Mouse (Mus musculus): Measurements from ENCODE around the gene Usp7. TPM values are rescaled to one million over a fixed set of nuclear protein-coding genes. Genes with fewer than 3 reads are reported as not detected.
A peak's percentile ranks its signal among the peaks of the same experiment; 100 is the strongest.

Gene Usp7
- polyA plus RNA-seq, 1 experiment from 2014 or later: 31.7 TPM

GRCm38 (mm10) chr16:8689979-8690656 is 102.0 kb downstream of the Usp7 start:
- H3K36me3 ChIP-seq: peaks cover 55% of the 10 kb centered on the region
- H3K27ac ChIP-seq (replicated peaks): 0 out of 2 replicates have a peak overlapping the region, but pooled peaks have one; percentile 8

GRCm38 (mm10) chr16:8687559-8688112 is 104.5 kb downstream of the Usp7 start:
- H3K36me3 ChIP-seq: peaks cover 30% of the 10 kb centered on the region

More at GRCm38 (mm10) chr16:8689979-8690656, 102.0 kb downstream of the Usp7 start:
- Histone ChIP-seq H3K4me1 (peaks cover 3% of the 10 kb centered on the region; the same call in 1 of the 2 replicates), H3K9me3 (no peaks in the 10 kb centered on the region), H3K4me3 (no peak overlapping the region), H3K27me3 (no peaks in the 10 kb centered on the region), H3K4me2 (replicated peaks) (no peak overlapping the region), H3K9ac (replicated peaks) (no peak overlapping the region)
- ATAC-seq (replicated peaks): peak; percentile 53
- 72% methylated on average over 11 of the region's 11 CpGs for WGBS

GRCm38 (mm10) chr16:8686871-8687535 is 105.1 kb downstream of the Usp7 start:
- no peak overlapping the region for H3K4me3 ChIP-seq
- H3K27ac ChIP-seq (replicated peaks): no peak overlapping the region
- no peaks in the 10 kb centered on the region for H3K9me3 ChIP-seq
- no peak for ATAC-seq (replicated peaks)
- no peak overlapping the region for H3K4me2 ChIP-seq (replicated peaks)
- WGBS: 85% methylated on average over 11 of the region's 11 CpGs
- no peak overlapping the region for H3K9ac ChIP-seq (replicated peaks)
- no peaks in the 10 kb centered on the region for H3K27me3 ChIP-seq
- H3K36me3 ChIP-seq: peaks cover 24% of the 10 kb centered on the region
- H3K4me1 ChIP-seq: peaks cover 3% of the 10 kb centered on the region; the same call in 1 of the 2 replicates

More at GRCm38 (mm10) chr16:8687559-8688112, 104.5 kb downstream of the Usp7 start:
- H3K9me3 ChIP-seq: no peaks in the 10 kb centered on the region
- no peak overlapping the region for H3K27ac ChIP-seq (replicated peaks)
- no peak for ATAC-seq (replicated peaks)
- H3K4me2 ChIP-seq (replicated peaks): no peak overlapping the region
- no peak overlapping the region for H3K4me3 ChIP-seq
- H3K4me1 ChIP-seq: peaks cover 3% of the 10 kb centered on the region; the same call in 1 of the 2 replicates
- no peaks in the 10 kb centered on the region for H3K27me3 ChIP-seq
- no peak overlapping the region for H3K9ac ChIP-seq (replicated peaks)

GRCm38 (mm10) chr16:8686121-8686870 is 105.8 kb downstream of the Usp7 start:
- Histone ChIP-seq H3K4me2 (replicated peaks) (no peak overlapping the region), H3K27me3 (no peaks in the 10 kb centered on the region), H3K9ac (replicated peaks) (no peak overlapping the region), H3K4me3 (no peak overlapping the region), H3K9me3 (no peaks in the 10 kb centered on the region), H3K27ac (replicated peaks) (no peak overlapping the region), H3K4me1 (peaks cover 3% of the 10 kb centered on the region; the same call in 1 of the 2 replicates), H3K36me3 (peaks cover 17% of the 10 kb centered on the region)
- peak; percentile 33; the same call in 1 of the 2 replicates for ATAC-seq (replicated peaks)
- 67% methylated on average over 7 of the region's 7 CpGs for WGBS

GRCm38 (mm10) chr16:8685087-8685486 is 107.0 kb downstream of the Usp7 start:
- Histone ChIP-seq H3K27ac (replicated peaks) (no peak overlapping the region), H3K9me3 (no peaks in the 10 kb centered on the region), H3K4me1 (peaks cover 1% of the 10 kb centered on the region; the same call in 1 of the 2 replicates), H3K9ac (replicated peaks) (no peak overlapping the region), H3K4me2 (replicated peaks) (no peak overlapping the region), H3K36me3 (peaks cover 6% of the 10 kb centered on the region), H3K27me3 (no peaks in the 10 kb centered on the region), H3K4me3 (no peak overlapping the region)
- WGBS: 76% methylated on average over 4 of the region's 4 CpGs
- ATAC-seq (replicated peaks): no peak

GRCm38 (mm10) chr16:8680470-8680869 is 111.6 kb downstream of the Usp7 start, which contains the start of gene Gm5767:
Gene Gm5767 (plus strand): TSS chr16:8680770.
- H3K4me2 ChIP-seq (replicated peaks): no peak within 1 kb of the TSS
- H3K4me1 ChIP-seq: no peaks in the 10 kb centered on the region
- H3K27ac ChIP-seq (replicated peaks): no peak within 1 kb of the TSS
- no peak within 1 kb of the TSS for H3K9ac ChIP-seq (replicated peaks)
- H3K36me3 ChIP-seq: no peaks in the 10 kb centered on the region
- no peak within 1 kb of the TSS for H3K4me3 ChIP-seq
- no peaks in the 10 kb centered on the region for H3K27me3 ChIP-seq
- 80% methylated on average over 5 of the region's 5 CpGs for WGBS
- no peaks in the 10 kb centered on the region for H3K9me3 ChIP-seq
- no peak for ATAC-seq (replicated peaks)

- no peaks in the 10 kb centered on the region for H3K36me3 ChIP-seq
- H3K4me3 ChIP-seq: no peak overlapping the region
- no peaks in the 10 kb centered on the region for H3K9me3 ChIP-seq
- 80% methylated on average over 3 of the region's 3 CpGs for WGBS
- H3K9ac ChIP-seq (replicated peaks): no peak overlapping the region
- ATAC-seq (replicated peaks): no peak
- H3K27ac ChIP-seq (replicated peaks): no peak overlapping the region
- H3K4me1 ChIP-seq: no peaks in the 10 kb centered on the region
- no peaks in the 10 kb centered on the region for H3K27me3 ChIP-seq
- H3K4me2 ChIP-seq (replicated peaks): no peak overlapping the region
These were observed 112.3 kb downstream of the Usp7 start for GRCm38 (mm10) chr16:8679780-8680179.

- no peak for ATAC-seq (replicated peaks)
- Histone ChIP-seq H3K9ac (replicated peaks) (no peak overlapping the region), H3K27me3 (no peaks in the 10 kb centered on the region), H3K4me3 (no peak overlapping the region), H3K4me1 (no peaks in the 10 kb centered on the region), H3K27ac (replicated peaks) (no peak overlapping the region), H3K4me2 (replicated peaks) (no peak overlapping the region), H3K9me3 (no peaks in the 10 kb centered on the region), H3K36me3 (no peaks in the 10 kb centered on the region)
- 86% methylated on average over 4 of the region's 4 CpGs for WGBS
These were observed 113.4 kb downstream of the Usp7 start for GRCm38 (mm10) chr16:8678676-8679075.

GRCm38 (mm10) chr16:8678035-8678434 is 114.1 kb downstream of the Usp7 start:
- no peak for ATAC-seq (replicated peaks)
- H3K4me1 ChIP-seq: no peaks in the 10 kb centered on the region
- H3K4me2 ChIP-seq (replicated peaks): no peak overlapping the region
- no peaks in the 10 kb centered on the region for H3K9me3 ChIP-seq
- no peaks in the 10 kb centered on the region for H3K36me3 ChIP-seq
- H3K27ac ChIP-seq (replicated peaks): no peak overlapping the region
- WGBS: 50% methylated on average over 5 of the region's 5 CpGs
- no peak overlapping the region for H3K9ac ChIP-seq (replicated peaks)
- no peak overlapping the region for H3K4me3 ChIP-seq
- H3K27me3 ChIP-seq: 0 out of 2 replicates have a peak, but pooled peaks cover 4% of the 10 kb centered on the region

GRCm38 (mm10) chr16:8676800-8677199 is 115.3 kb downstream of the Usp7 start:
- 53% methylated on average over 4 of the region's 4 CpGs for WGBS
- Histone ChIP-seq H3K4me1 (no peaks in the 10 kb centered on the region), H3K4me2 (replicated peaks) (no peak overlapping the region), H3K9me3 (no peaks in the 10 kb centered on the region), H3K27me3 (0 out of 2 replicates have a peak, but pooled peaks cover 8% of the 10 kb centered on the region), H3K4me3 (no peak overlapping the region), H3K9ac (replicated peaks) (no peak overlapping the region), H3K36me3 (no peaks in the 10 kb centered on the region), H3K27ac (replicated peaks) (no peak overlapping the region)
- no peak for ATAC-seq (replicated peaks)

GRCm38 (mm10) chr16:8676228-8676627 is 115.9 kb downstream of the Usp7 start:
- Histone ChIP-seq H3K9ac (replicated peaks) (no peak overlapping the region), H3K9me3 (no peaks in the 10 kb centered on the region), H3K27ac (replicated peaks) (no peak overlapping the region), H3K4me1 (no peaks in the 10 kb centered on the region), H3K4me2 (replicated peaks) (no peak overlapping the region), H3K36me3 (no peaks in the 10 kb centered on the region), H3K27me3 (0 out of 2 replicates have a peak, but pooled peaks cover 8% of the 10 kb centered on the region), H3K4me3 (no peak overlapping the region)
- 82% methylated on average over 2 of the region's 2 CpGs for whole genome bisulfite sequencing
- no peak for ATAC-seq (replicated peaks)

All from forebrain, embryonic 15.5 days (tissue).